Mouse (Mus musculus) midbrain, embryonic 15.5 days (tissue): ENCODE measurements at regions not wholly inside any gene's neighbourhood (a gene's known extent, or its start where the extent isn't known, plus 50 kb on each side); places are given as distances from the start of the nearest gene placed in this dataset.

Experiments
- ATAC-seq: fragments of 200-750 bp; cut with Nextera tagmentation; replicated peaks from 2 replicates; pipeline ENCODE4 v1.8.0; 2017; ENCODE audit warnings: moderate TSS enrichment
- H3K27ac ChIP-seq: fragments of 300-500 bp; sonication (generic); 2 replicates; pipeline ENCODE4 v1.5.1; 2015; ENCODE audit warnings: mild to moderate bottlenecking, inconsistent platforms
- H3K27me3 ChIP-seq: fragments of 300-500 bp; sonication (generic); replicated peaks from 2 replicates; pipeline ENCODE4 v1.6.1; 2015; ENCODE audit warnings: inconsistent platforms
- H3K36me3 ChIP-seq: fragments of 300-500 bp; sonication (generic); replicated peaks from 2 replicates; pipeline ENCODE4 v1.6.1; 2015; ENCODE audit warnings: inconsistent platforms
- H3K4me1 ChIP-seq: fragments of 300-500 bp; sonication (generic); 2 replicates; pipeline ENCODE4 v1.6.1; 2015; ENCODE audit warnings: inconsistent platforms
- H3K4me2 ChIP-seq: fragments of 300-500 bp; sonication (generic); 2 replicates; pipeline ENCODE4 v1.6.1; 2015; ENCODE audit warnings: inconsistent platforms, mild to moderate bottlenecking, moderate library complexity
- H3K4me3 ChIP-seq: fragments of 300-500 bp; sonication (generic); 2 replicates; pipeline ENCODE4 v1.5.1; 2015; ENCODE audit warnings: mild to moderate bottlenecking, inconsistent platforms
- H3K9ac ChIP-seq: fragments of 300-500 bp; sonication (generic); 2 replicates; pipeline ENCODE4 v1.6.1; 2015; ENCODE audit warnings: mild to moderate bottlenecking, inconsistent platforms
- H3K9me3 ChIP-seq: fragments of 300-500 bp; sonication (generic); 2 replicates; pipeline ENCODE4 v1.6.1; 2016; ENCODE audit warnings: inconsistent platforms
- WGBS: fragments of 180-500 bp; shearing (Covaris S2); methylation state at CpG from one replicate; pipeline ENCODE4 v1.1.7; 2015; ENCODE audit warnings: mixed read lengths; 5-methylcytosine and 5-hydroxymethylcytosine counted together

GRCm38 (mm10) chr2:43469893-43470292 lies 85.2 kb upstream of the Kynu start:
- Histone ChIP-seq H3K9ac (no peak overlapping the region), H3K9me3 (no peaks in the 10 kb centered on the region), H3K4me3 (no peak overlapping the region), H3K4me1 (no peaks in the 10 kb centered on the region), H3K36me3 (no peaks in the 10 kb centered on the region), H3K27ac (no peak overlapping the region), H3K27me3 (no peaks in the 10 kb centered on the region), H3K4me2 (no peak overlapping the region)
- WGBS, result 75% methylated on average over 3 of the region's 3 CpGs
- ATAC-seq, result no peak

GRCm38 (mm10) chr2:43478494-43478893 lies 76.6 kb upstream of the Kynu start:
- Histone ChIP-seq H3K27ac (no peak overlapping the region), H3K36me3 (no peaks in the 10 kb centered on the region), H3K4me3 (no peak overlapping the region), H3K9me3 (no peaks in the 10 kb centered on the region), H3K4me1 (no peaks in the 10 kb centered on the region), H3K27me3 (no peaks in the 10 kb centered on the region), H3K9ac (no peak overlapping the region), H3K4me2 (no peak overlapping the region)
- ATAC-seq, result no peak

- Histone ChIP-seq H3K27me3 (no peaks in the 10 kb centered on the region), H3K9ac (no peak overlapping the region), H3K9me3 (no peaks in the 10 kb centered on the region), H3K4me3 (no peak overlapping the region), H3K36me3 (no peaks in the 10 kb centered on the region), H3K27ac (no peak overlapping the region), H3K4me1 (no peaks in the 10 kb centered on the region), H3K4me2 (no peak overlapping the region)
- 43% methylated on average over 1 of the region's 1 CpGs for WGBS
- no peak for ATAC-seq
Observed at GRCm38 (mm10) chr2:43479871-43480270, 75.3 kb upstream of the Kynu start.
